Mouse (Mus musculus): ENCODE measurements around the gene Tmem109.

DNA sequence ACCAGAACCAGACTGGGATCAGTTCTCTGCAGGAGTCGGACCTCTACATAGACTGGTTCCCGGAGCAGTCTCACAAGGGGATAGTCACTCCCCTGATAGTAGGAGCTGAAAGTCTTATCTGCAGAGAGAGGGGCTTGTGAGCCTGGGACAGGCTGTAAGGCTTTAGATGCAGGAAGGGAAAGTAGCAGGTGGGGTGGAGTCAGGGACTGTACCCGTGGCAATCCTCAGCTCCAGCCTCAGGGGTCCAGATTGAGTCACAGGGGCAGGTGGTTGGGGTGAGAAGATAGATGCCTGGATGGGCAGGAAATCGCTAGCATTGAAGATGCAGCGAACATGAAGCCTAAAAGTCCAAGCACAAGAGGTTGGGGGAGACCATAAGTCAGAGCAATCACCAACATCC lies 34.7 kb upstream of the Tmem109 start:
- no peak for TF ChIP-seq CTCF (conservative IDR thresholded peaks at IDR 0.05; ENCODE audit: low read length)
- no peak for TF ChIP-seq NANOG (IDR thresholded peaks at IDR 0.05; ENCODE audit: borderline replicate concordance, low read length)

Measured in E14TG2a.4 (cell line).